8 mouse cellular contexts compared by ENCODE assay signal in the genomic region with DNA sequence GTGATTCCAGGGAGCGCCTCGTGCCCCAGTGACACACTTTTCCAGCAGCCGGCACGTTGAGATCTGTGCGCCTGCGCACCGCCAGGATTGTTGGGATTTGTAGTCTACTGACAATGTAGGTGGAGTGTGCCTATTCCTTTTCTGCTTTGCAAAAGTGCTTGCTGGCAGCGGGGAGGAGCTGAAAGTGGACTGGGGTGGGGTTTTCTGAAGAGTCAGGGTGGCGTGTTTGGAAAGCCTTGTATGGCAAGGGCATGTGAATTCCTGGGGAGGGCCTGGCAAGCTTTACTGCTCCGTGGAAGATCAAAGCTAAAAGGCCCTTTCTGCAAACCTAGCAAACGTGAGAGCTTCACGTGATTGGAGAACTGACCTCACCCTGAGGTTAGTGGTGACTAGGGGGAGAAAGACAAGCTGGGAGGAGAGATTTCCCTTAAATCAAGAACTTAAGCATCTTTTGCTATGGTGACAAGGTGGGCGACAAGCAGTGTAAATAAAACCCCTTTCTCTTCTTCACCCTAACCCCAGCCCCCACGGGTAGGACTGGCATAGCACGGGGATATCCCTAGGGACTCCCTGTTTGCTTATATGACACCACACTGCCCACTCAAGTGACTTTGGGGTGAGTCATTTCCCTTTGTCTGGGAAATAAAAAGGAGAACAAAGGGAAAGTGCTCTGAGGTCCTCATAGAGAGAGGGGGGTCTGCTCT. TPM values are rescaled to one million over a fixed set of nuclear protein-coding genes. Genes with fewer than 3 reads are reported as not detected.
DNase-seq lines count a peak whose midpoint lies in the region; ATAC-seq and TF ChIP-seq lines count a peak whose summit lies in the region.

No protein-coding gene starts in this region.

- H3K9me3 ChIP-seq in erythroblast, embryonic 14.5 days (ENCODE audit: control insufficient read depth, low read length), result no peaks in the 10 kb centered on the region
- H3K9me3 ChIP-seq in heart, embryonic 11.5 days (replicated peaks; ENCODE audit: control insufficient read depth, low read length), result no peaks in the 10 kb centered on the region
- H3K9me3 ChIP-seq in kidney, embryonic 16.5 days (ENCODE audit: low read length), result no peaks in the 10 kb centered on the region
- H3K9me3 ChIP-seq in liver, embryonic 11.5 days (ENCODE audit: control insufficient read depth, low read length), result no peaks in the 10 kb centered on the region

- no peak for TF ChIP-seq POLR2A in myocyte (IDR thresholded peaks at IDR 0.05; ENCODE audit: insufficient read length, low read depth)

- peaks cover 15% of the 10 kb centered on the region for H3K36me3 ChIP-seq in C2C12 (ENCODE audit: control insufficient read depth, insufficient read depth)
- peaks cover 6% of the 10 kb centered on the region for H3K36me3 ChIP-seq in erythroblast, embryonic 14.5 days (ENCODE audit: control insufficient read depth)
- H3K36me3 ChIP-seq in heart, embryonic 11.5 days (ENCODE audit: control insufficient read depth, insufficient read depth, low read length), result 0 out of 2 replicates have a peak, but pooled peaks cover 2% of the 10 kb centered on the region
- peaks cover 2% of the 10 kb centered on the region for H3K36me3 ChIP-seq in kidney, embryonic 16.5 days (ENCODE audit: insufficient read depth, low read length)
- H3K36me3 ChIP-seq in liver, embryonic 11.5 days (ENCODE audit: control insufficient read depth, insufficient read depth, low read length), result 0 out of 2 replicates have a peak, but pooled peaks cover 2% of the 10 kb centered on the region
- peaks cover 11% of the 10 kb centered on the region for H3K36me3 ChIP-seq in myocyte (ENCODE audit: control insufficient read depth, insufficient read depth)

- no peak for TF ChIP-seq CTCF in C2C12 (IDR thresholded peaks at IDR 0.05; ENCODE audit: control insufficient read depth, insufficient read depth, insufficient read length)

- ATAC-seq in heart, embryonic 11.5 days (replicated peaks; ENCODE audit: insufficient number of reproducible peaks, low FRiP score, low TSS enrichment), result peak; percentile 62
- ATAC-seq in kidney, embryonic 16.5 days (ENCODE audit: low FRiP score, low TSS enrichment), result peak; percentile 73
- peak; percentile 51 for ATAC-seq in liver, embryonic 11.5 days (replicated peaks; ENCODE audit: low FRiP score)

- 2% methylated on average over 15 of the region's 15 CpGs for WGBS in heart, embryonic 11.5 days (ENCODE audit: insufficient replicate concordance)
- 1% methylated on average over 15 of the region's 15 CpGs for WGBS in kidney, embryonic 16.5 days
- WGBS in liver, embryonic 11.5 days, result 6% methylated on average over 15 of the region's 15 CpGs

- peak overlapping the region; percentile 78 for H3K4me2 ChIP-seq in heart, embryonic 11.5 days
- H3K4me2 ChIP-seq in kidney, embryonic 16.5 days (replicated peaks; ENCODE audit: low read depth, low read length), result peak overlapping the region; percentile 82
- peak overlapping the region; percentile 81 for H3K4me2 ChIP-seq in liver, embryonic 11.5 days
- H3K4me2 ChIP-seq in myocyte (ENCODE audit: low read depth), result peak overlapping the region; percentile 99

- peaks cover 40% of the 10 kb centered on the region for H3K79me2 ChIP-seq in C2C12 (ENCODE audit: control insufficient read depth, insufficient read depth)
- H3K79me2 ChIP-seq in myocyte (ENCODE audit: control insufficient read depth, insufficient read depth), result peaks cover 18% of the 10 kb centered on the region

- H3K79me3 ChIP-seq in C2C12 (ENCODE audit: low read depth), result peaks cover 12% of the 10 kb centered on the region

- H3K27ac ChIP-seq in heart, embryonic 11.5 days (ENCODE audit: low read depth, low read length), result peak overlapping the region; percentile 92
- peak overlapping the region; percentile 94 for H3K27ac ChIP-seq in kidney, embryonic 16.5 days (ENCODE audit: low read length)
- peak overlapping the region; percentile 65 for H3K27ac ChIP-seq in liver, embryonic 11.5 days (ENCODE audit: low read depth, low read length)

- peaks cover 67% of the 10 kb centered on the region for H3K4me1 ChIP-seq in erythroblast, embryonic 14.5 days (ENCODE audit: control insufficient read depth)
- H3K4me1 ChIP-seq in heart, embryonic 11.5 days (ENCODE audit: control insufficient read depth, insufficient read depth, low read length), result peaks cover 61% of the 10 kb centered on the region
- H3K4me1 ChIP-seq in kidney, embryonic 16.5 days (ENCODE audit: insufficient read depth, low read length), result peaks cover 63% of the 10 kb centered on the region
- peaks cover 58% of the 10 kb centered on the region for H3K4me1 ChIP-seq in liver, embryonic 11.5 days (replicated peaks; ENCODE audit: control insufficient read depth, insufficient read depth, low read length)

- H3K9ac ChIP-seq in heart, embryonic 11.5 days (ENCODE audit: low read depth, low read length), result peak overlapping the region; percentile 72
- H3K9ac ChIP-seq in kidney, embryonic 16.5 days (replicated peaks; ENCODE audit: low read length), result peak overlapping the region; percentile 62
- H3K9ac ChIP-seq in liver, embryonic 11.5 days (ENCODE audit: low read depth, low read length), result peak overlapping the region; percentile 54

- H3ac ChIP-seq in C2C12 (ENCODE audit: control insufficient read depth, insufficient read length, low read depth) (no peak overlapping the region), myocyte (ENCODE audit: control insufficient read depth, insufficient read length) (peak overlapping the region; percentile 34)

- no peaks in the 10 kb centered on the region for H3K27me3 ChIP-seq in C2C12 (ENCODE audit: control insufficient read depth, insufficient read depth, insufficient read length)
- no peaks in the 10 kb centered on the region for H3K27me3 ChIP-seq in erythroblast, embryonic 14.5 days (ENCODE audit: control insufficient read depth)
- no peaks in the 10 kb centered on the region for H3K27me3 ChIP-seq in heart, embryonic 11.5 days (ENCODE audit: control insufficient read depth, insufficient read depth, low read length)
- H3K27me3 ChIP-seq in kidney, embryonic 16.5 days (ENCODE audit: insufficient read depth, low read length), result no peaks in the 10 kb centered on the region
- no peaks in the 10 kb centered on the region for H3K27me3 ChIP-seq in liver, embryonic 11.5 days (replicated peaks; ENCODE audit: control insufficient read depth, insufficient read depth, low read length)
- no peaks in the 10 kb centered on the region for H3K27me3 ChIP-seq in myocyte (ENCODE audit: control insufficient read depth, insufficient read depth, insufficient read length)

- DNase-seq in brain, adult 2 months (ENCODE audit: low read depth, low spot score), result peak; percentile 99
- peak; percentile 92 for DNase-seq in liver, embryonic 11.5 days (ENCODE audit: low spot score)
- peak; percentile 82 to 88 for DNase-seq in spleen, postnatal 4 days (ENCODE audit: low spot score in 2 of 2)

- peak overlapping the region; percentile 62 for H3K4me3 ChIP-seq in C2C12 (ENCODE audit: insufficient read depth, poor library complexity, severe bottlenecking)
- peak overlapping the region; percentile 55 for H3K4me3 ChIP-seq in erythroblast, embryonic 14.5 days (replicated peaks)
- H3K4me3 ChIP-seq in heart, embryonic 11.5 days (ENCODE audit: low read depth, low read length), result peak overlapping the region; percentile 46
- peak overlapping the region; percentile 44 for H3K4me3 ChIP-seq in kidney, embryonic 16.5 days (ENCODE audit: low read length)
- H3K4me3 ChIP-seq in liver, embryonic 11.5 days (ENCODE audit: low read depth, low read length), result peak overlapping the region; percentile 50
- H3K4me3 ChIP-seq in myocyte, result peak overlapping the region; percentile 75

TF ChIP-seq in C2C12, 6 proteins besides CTCF, POLR2A, EP300 and RAD21 (continues in another document):
- peak; percentile 98 for TF ChIP-seq MAX (IDR thresholded peaks at IDR 0.05)

TF ChIP-seq in myocyte, 11 proteins besides CTCF, POLR2A, EP300 and RAD21 (continues in another document):
- TF ChIP-seq CEBPB (IDR thresholded peaks at IDR 0.05; ENCODE audit: insufficient read depth, poor library complexity, severe bottlenecking), result no peak

RNA-seq across cellular contexts. Expression of a gene that starts 0.4 kb away (rescaled TPM):
- polyA plus RNA-seq in C2C12 (2012; fragmentation: generic; extraction: Trizol), result 22.3 TPM
- 0.22 and 0.29 TPM in 2 replicates for polyA plus RNA-seq in erythroblast, embryonic 14.5 days (2012)
- 5.6 and 6.4 TPM in 2 replicates for polyA plus RNA-seq in heart, embryonic 11.5 days (2014; fragmentation: Nextera tagmentation; extraction: Ambion mirVana)
- polyA plus RNA-seq in kidney, embryonic 16.5 days (2015; fragmentation: Nextera tagmentation; extraction: Ambion mirVana), result 2.2 and 2.4 TPM in 2 replicates
- polyA plus RNA-seq in liver, embryonic 11.5 days (2014; fragmentation: Nextera tagmentation; extraction: Ambion mirVana), result 2.1 and 2.7 TPM in 2 replicates
- polyA plus RNA-seq in myocyte (2012; fragmentation: generic; extraction: Trizol), result 49.1 TPM

RNA-seq across cellular contexts. Expression of a gene that starts 19.8 kb away (rescaled TPM):
- polyA plus RNA-seq in C2C12 (2012; fragmentation: generic; extraction: Trizol) (40.5 TPM), myocyte (2012; fragmentation: generic; extraction: Trizol) (35.6 TPM)
- polyA plus RNA-seq in erythroblast, embryonic 14.5 days (2012), result 2.7 TPM in 2 replicates
- polyA plus RNA-seq in heart, embryonic 11.5 days (2014; fragmentation: Nextera tagmentation; extraction: Ambion mirVana), result 15.9 and 17.1 TPM in 2 replicates
- 23.7 and 24.2 TPM in 2 replicates for polyA plus RNA-seq in kidney, embryonic 16.5 days (2015; fragmentation: Nextera tagmentation; extraction: Ambion mirVana)
- polyA plus RNA-seq in liver, embryonic 11.5 days (2014; fragmentation: Nextera tagmentation; extraction: Ambion mirVana), result 14.8 and 17.7 TPM in 2 replicates

RNA-seq across cellular contexts. Expression of a gene that starts 29.2 kb away (rescaled TPM):
- polyA plus RNA-seq in C2C12 (2012; fragmentation: generic; extraction: Trizol) (24.4 TPM), myocyte (2012; fragmentation: generic; extraction: Trizol) (22.1 TPM)
- polyA plus RNA-seq in erythroblast, embryonic 14.5 days (2012), result 2.6 and 3.3 TPM in 2 replicates
- polyA plus RNA-seq in heart, embryonic 11.5 days (2014; fragmentation: Nextera tagmentation; extraction: Ambion mirVana), result 22.2 and 28.5 TPM in 2 replicates
- polyA plus RNA-seq in kidney, embryonic 16.5 days (2015; fragmentation: Nextera tagmentation; extraction: Ambion mirVana), result 36.2 and 41.0 TPM in 2 replicates
- 34.8 and 35.6 TPM in 2 replicates for polyA plus RNA-seq in liver, embryonic 11.5 days (2014; fragmentation: Nextera tagmentation; extraction: Ambion mirVana)

RNA-seq across cellular contexts. Expression of a gene that starts 35.1 kb away (rescaled TPM):
- polyA plus RNA-seq in C2C12 (2012; fragmentation: generic; extraction: Trizol) (28.1 TPM), myocyte (2012; fragmentation: generic; extraction: Trizol) (68.9 TPM)
- polyA plus RNA-seq in erythroblast, embryonic 14.5 days (2012), result 3.2 TPM in 2 replicates
- 32.2 and 35.7 TPM in 2 replicates for polyA plus RNA-seq in heart, embryonic 11.5 days (2014; fragmentation: Nextera tagmentation; extraction: Ambion mirVana)
- 24.4 and 25.9 TPM in 2 replicates for polyA plus RNA-seq in kidney, embryonic 16.5 days (2015; fragmentation: Nextera tagmentation; extraction: Ambion mirVana)
- 26.6 and 31.6 TPM in 2 replicates for polyA plus RNA-seq in liver, embryonic 11.5 days (2014; fragmentation: Nextera tagmentation; extraction: Ambion mirVana)

RNA-seq across cellular contexts. Expression of a gene that starts 46.3 kb away (rescaled TPM):
- polyA plus RNA-seq in C2C12 (2012; fragmentation: generic; extraction: Trizol), result 33.1 TPM
- polyA plus RNA-seq in erythroblast, embryonic 14.5 days (2012), result 13.2 and 14.4 TPM in 2 replicates
- 31.6 and 42.1 TPM in 2 replicates for polyA plus RNA-seq in heart, embryonic 11.5 days (2014; fragmentation: Nextera tagmentation; extraction: Ambion mirVana)
- 71.4 and 73.9 TPM in 2 replicates for polyA plus RNA-seq in kidney, embryonic 16.5 days (2015; fragmentation: Nextera tagmentation; extraction: Ambion mirVana)
- polyA plus RNA-seq in liver, embryonic 11.5 days (2014; fragmentation: Nextera tagmentation; extraction: Ambion mirVana), result 61.9 and 63.6 TPM in 2 replicates
- 32.5 TPM for polyA plus RNA-seq in myocyte (2012; fragmentation: generic; extraction: Trizol)

Comparison
In these comparisons a context has a peak if more than half of its experiments do, and no peak if none do; other contexts are left out.
1. Peak in every context shown above with its lines: DNase-seq, ATAC-seq, H3K4me3 ChIP-seq and H3K27ac ChIP-seq.